Mouse (Mus musculus) thymus, adult 2 months (tissue): ENCODE data around the gene Fhit. TPM values are rescaled to one million over a fixed set of nuclear protein-coding genes. Genes with fewer than 3 reads are reported as not detected.

Source experiments
- DNase-seq: peaks from one replicate; pipeline ENCODE4 v3.0.0; 2021
- H3K27ac ChIP-seq: fragments of 200-500 bp; 2 replicates; pipeline ENCODE4 v1.5.1; 2012; ENCODE audit warnings: low read length, control low read depth; ENCODE audit not compliant: control insufficient read depth, insufficient read depth
- H3K27me3 ChIP-seq: fragments of 200-500 bp; 2 replicates; pipeline ENCODE4 v1.6.1; 2012; ENCODE audit warnings: mild to moderate bottlenecking, low read length, moderate library complexity, mixed read lengths; ENCODE audit not compliant: control insufficient read depth, insufficient read depth
- H3K36me3 ChIP-seq: fragments of 200-500 bp; 2 replicates; pipeline ENCODE4 v1.6.1; 2012; ENCODE audit warnings: mild to moderate bottlenecking, low read length, moderate library complexity; ENCODE audit not compliant: control insufficient read depth, insufficient read depth
- H3K4me1 ChIP-seq: fragments of 200-500 bp; replicated peaks from 2 replicates; pipeline ENCODE4 v1.6.1; 2012; ENCODE audit warnings: low read length; ENCODE audit not compliant: control insufficient read depth, insufficient read depth
- H3K4me3 ChIP-seq: fragments of 200-500 bp; 2 replicates; pipeline ENCODE4 v1.5.1; 2012; ENCODE audit warnings: mild to moderate bottlenecking, low read length, control low read depth, moderate library complexity; ENCODE audit not compliant: control insufficient read depth, insufficient read depth
- CTCF ChIP-seq: fragments of 200-500 bp; IDR thresholded peaks from 2 replicates; pipeline ENCODE4 v1.5.1; 2012; ENCODE audit warnings: mild to moderate bottlenecking, control low read depth, low read length, moderate library complexity, borderline replicate concordance; ENCODE audit not compliant: control insufficient read depth, poor library complexity, insufficient read depth; ENCODE audit errors: extremely low read depth
- POLR2A ChIP-seq: fragments of 200-500 bp; IDR thresholded peaks from 2 replicates; pipeline ENCODE4 v1.6.1; 2012; ENCODE audit warnings: mild to moderate bottlenecking, low read length, control low read depth, moderate library complexity; ENCODE audit not compliant: control insufficient read depth, poor library complexity, insufficient read depth; ENCODE audit errors: extremely low read depth
- WGBS: fragments of 180-500 bp; shearing (Covaris S2); methylation state at CpG from one replicate; pipeline ENCODE4 v1.1.7; 2018; 5-methylcytosine and 5-hydroxymethylcytosine counted together
- polyA plus RNA-seq: library from polyadenylated mRNA; depleted of rRNA; stranded (reverse); fragments of >200 nt; gene quantifications from 2 replicates; pipeline ENCODE4 v1.2.3, GENCODE M21; 2012

The Fhit gene
- polyA plus RNA-seq, 1 experiment, result 5.4 TPM

DNA sequence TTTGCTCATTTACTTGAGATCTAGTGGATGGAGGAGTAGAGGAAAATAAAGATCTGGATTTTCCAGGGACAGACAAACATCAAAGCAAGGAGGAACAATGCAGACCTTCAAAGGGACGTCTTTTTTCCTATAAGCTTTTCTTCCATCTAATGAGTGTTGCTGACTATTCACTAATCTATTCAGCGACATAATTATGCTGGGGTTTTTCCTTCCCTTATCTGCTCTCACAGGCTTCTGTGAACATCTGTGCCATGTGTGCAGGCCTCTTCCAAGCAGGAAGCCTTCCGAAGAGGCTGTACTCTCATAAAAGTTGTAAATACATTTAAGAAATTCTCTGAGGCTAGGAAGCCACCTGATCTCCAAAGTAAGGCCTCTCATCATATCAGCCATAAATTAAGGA, 228.2 kb downstream of the Fhit start:
- Histone ChIP-seq H3K27me3 (no peaks in the 10 kb centered on the region), H3K4me3 (no peak overlapping the region), H3K4me1 (no peaks in the 10 kb centered on the region), H3K27ac (no peak overlapping the region), H3K36me3 (no peaks in the 10 kb centered on the region)
- TF ChIP-seq POLR2A (no peak), CTCF (no peak)
- no peak for DNase-seq
- WGBS, result 64% methylated on average over 3 of the region's 3 CpGs

GRCm38 (mm10) chr14:10917893-10918803, 243.7 kb downstream of the Fhit start:
- Histone ChIP-seq H3K27me3 (no peaks in the 10 kb centered on the region), H3K36me3 (no peaks in the 10 kb centered on the region), H3K4me3 (no peak overlapping the region), H3K4me1 (no peaks in the 10 kb centered on the region), H3K27ac (no peak overlapping the region)
- no peak for TF ChIP-seq POLR2A
- TF ChIP-seq CTCF, result no peak
- WGBS, result 91% methylated on average over 7 of the region's 7 CpGs
- no peak for DNase-seq

- Histone ChIP-seq H3K27ac (no peak overlapping the region), H3K4me1 (no peaks in the 10 kb centered on the region), H3K4me3 (no peak overlapping the region), H3K36me3 (no peaks in the 10 kb centered on the region), H3K27me3 (no peaks in the 10 kb centered on the region)
- DNase-seq, result no peak
- 87% methylated on average over 2 of the region's 2 CpGs for WGBS
- no peak for TF ChIP-seq CTCF
- no peak for TF ChIP-seq POLR2A
Observed at GRCm38 (mm10) chr14:10908011-10908410, 253.8 kb downstream of the Fhit start.

DNA sequence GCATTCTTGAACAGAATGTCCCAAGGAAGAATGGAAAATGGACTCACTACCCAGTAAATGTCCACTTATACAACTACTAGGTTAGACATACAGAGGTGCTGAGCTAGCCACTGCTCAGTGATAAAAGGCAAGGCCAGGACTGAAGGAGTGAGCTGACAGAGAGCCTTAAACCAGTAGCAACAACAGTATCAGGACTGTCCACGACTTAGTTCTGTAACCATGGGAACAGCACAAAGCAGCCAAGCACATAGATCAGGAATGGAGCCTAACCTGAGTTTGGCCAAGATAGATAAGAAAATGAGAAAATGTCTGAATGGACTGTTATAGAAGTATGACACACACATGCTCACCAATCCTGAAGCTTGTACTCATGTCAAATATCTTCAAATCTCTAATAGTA, 279.1 kb downstream of the Fhit start:
- Histone ChIP-seq H3K4me1 (no peaks in the 10 kb centered on the region), H3K27me3 (no peaks in the 10 kb centered on the region), H3K4me3 (no peak overlapping the region), H3K36me3 (no peaks in the 10 kb centered on the region), H3K27ac (no peak overlapping the region)
- TF ChIP-seq CTCF (no peak), POLR2A (no peak)
- 51% methylated on average over 1 of the region's 1 CpGs for WGBS
- DNase-seq, result no peak

DNA sequence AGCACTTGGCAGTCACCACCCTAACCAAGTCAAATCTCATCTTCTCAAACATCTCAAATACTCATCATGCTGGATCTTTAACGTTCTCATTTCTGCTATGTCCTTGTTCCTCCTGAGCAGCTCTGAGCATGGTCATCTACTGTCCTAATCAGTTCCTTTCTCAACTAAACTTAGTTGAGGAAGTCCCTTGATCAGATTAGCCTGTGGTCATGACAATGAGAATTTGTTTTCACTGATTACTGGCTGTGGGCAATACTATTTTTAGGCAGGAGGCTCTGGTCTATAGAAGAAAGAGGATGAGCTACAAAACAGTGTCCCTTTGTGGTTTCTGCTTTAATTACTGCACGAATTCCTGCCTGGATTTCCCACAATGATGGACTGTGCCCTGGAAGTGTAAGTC, 281.1 kb downstream of the Fhit start:
- no peak for DNase-seq
- H3K27ac ChIP-seq, result no peak overlapping the region
- TF ChIP-seq POLR2A, result no peak
- TF ChIP-seq CTCF, result no peak
- no peaks in the 10 kb centered on the region for H3K27me3 ChIP-seq
- H3K36me3 ChIP-seq, result no peaks in the 10 kb centered on the region
- H3K4me3 ChIP-seq, result no peak overlapping the region
- H3K4me1 ChIP-seq, result no peaks in the 10 kb centered on the region
- 21% methylated on average over 2 of the region's 2 CpGs for WGBS

DNA sequence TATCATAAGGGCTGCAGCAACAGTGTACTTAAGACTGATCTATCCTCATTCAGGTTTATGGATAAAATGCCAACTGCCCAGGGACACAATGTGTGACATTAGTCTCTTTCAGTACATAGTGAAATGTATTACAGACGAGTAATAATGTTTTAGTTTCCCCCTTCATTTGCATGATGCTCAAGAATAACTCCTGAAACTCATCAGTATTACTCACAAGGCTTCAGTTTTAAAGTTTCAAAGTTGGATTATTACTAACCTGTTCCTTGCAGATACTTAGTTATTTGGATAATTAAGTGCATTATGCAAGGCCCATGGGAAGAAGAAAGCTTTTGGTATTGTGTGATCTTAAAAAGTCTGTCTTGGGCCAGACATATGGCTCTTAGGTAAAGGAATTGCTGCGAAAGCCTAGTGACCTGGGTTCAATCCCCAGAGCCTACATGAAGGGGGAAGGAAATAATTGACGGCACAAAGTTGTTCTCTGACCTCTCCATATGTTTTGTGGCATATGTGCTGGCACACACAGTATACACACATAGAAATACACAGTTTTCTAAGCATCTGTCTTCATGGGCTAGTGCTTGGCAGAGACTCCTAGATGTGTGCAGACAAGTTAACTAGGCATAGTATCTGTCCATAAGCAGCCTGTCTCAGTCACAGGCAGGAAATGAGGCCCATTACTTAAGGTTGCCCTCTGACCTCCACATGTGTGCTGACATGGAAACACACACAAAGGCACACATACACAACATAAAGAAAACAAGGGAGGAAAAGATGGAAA, 287.1 kb downstream of the Fhit start:
- Histone ChIP-seq H3K4me1 (no peaks in the 10 kb centered on the region), H3K27ac (no peak overlapping the region), H3K4me3 (no peak overlapping the region), H3K36me3 (no peaks in the 10 kb centered on the region), H3K27me3 (no peaks in the 10 kb centered on the region)
- WGBS, result 87% methylated on average over 3 of the region's 3 CpGs
- no peak for DNase-seq
- TF ChIP-seq POLR2A (no peak), CTCF (no peak)

GRCm38 (mm10) chr14:10857606-10858005, 304.2 kb downstream of the Fhit start:
- DNase-seq, result no peak
- Histone ChIP-seq H3K27ac (no peak overlapping the region), H3K4me1 (no peaks in the 10 kb centered on the region), H3K36me3 (no peaks in the 10 kb centered on the region), H3K27me3 (no peaks in the 10 kb centered on the region), H3K4me3 (no peak overlapping the region)
- 86% methylated on average over 3 of the region's 3 CpGs for WGBS
- TF ChIP-seq CTCF (no peak), POLR2A (no peak)
